Mouse (Mus musculus) forebrain, embryonic 16.5 days (tissue): ENCODE measurements around the gene Myl3. TPM values are rescaled to one million over a fixed set of nuclear protein-coding genes. Genes with fewer than 3 reads are reported as not detected.

Experiments
- ATAC-seq: fragments of 200-750 bp; cut with Nextera tagmentation; 2 replicates; pipeline ENCODE4 v1.8.0; 2017; ENCODE audit warnings: mild to moderate bottlenecking, moderate library complexity
- H3K27ac ChIP-seq: fragments of 300-500 bp; sonication (generic); 2 replicates; pipeline ENCODE4 v1.5.1; 2014; ENCODE audit warnings: low read length, control low read depth
- H3K27me3 ChIP-seq: fragments of 300-500 bp; sonication (generic); replicated peaks from 2 replicates; pipeline ENCODE4 v1.6.1; 2014; ENCODE audit warnings: low read length; ENCODE audit not compliant: control insufficient read depth, insufficient read depth
- H3K36me3 ChIP-seq: fragments of 300-500 bp; sonication (generic); 2 replicates; pipeline ENCODE4 v1.6.1; 2014; ENCODE audit not compliant: control insufficient read depth, insufficient read depth
- H3K4me1 ChIP-seq: fragments of 300-500 bp; sonication (generic); replicated peaks from 2 replicates; pipeline ENCODE4 v1.6.1; 2014; ENCODE audit warnings: low read length; ENCODE audit not compliant: control insufficient read depth, insufficient read depth
- H3K4me2 ChIP-seq: fragments of 300-500 bp; sonication (generic); 2 replicates; pipeline ENCODE4 v1.6.1; 2014; ENCODE audit warnings: mild to moderate bottlenecking, low read length, control low read depth
- H3K4me3 ChIP-seq: fragments of 300-500 bp; sonication (generic); replicated peaks from 2 replicates; pipeline ENCODE4 v1.5.1; 2014; ENCODE audit warnings: mild to moderate bottlenecking, low read length, control low read depth
- H3K9ac ChIP-seq: fragments of 300-500 bp; sonication (generic); replicated peaks from 2 replicates; pipeline ENCODE4 v1.6.1; 2014; ENCODE audit warnings: low read depth, low read length, control low read depth
- H3K9me3 ChIP-seq: fragments of 300-500 bp; sonication (generic); 2 replicates; pipeline ENCODE4 v1.6.1; 2016; ENCODE audit warnings: low read length; ENCODE audit not compliant: control insufficient read depth
- WGBS: fragments of 180-500 bp; shearing (Covaris S2); extraction: QIAGEN DNeasy Blood & Tissue Kit; methylation state at CpG from one replicate; pipeline ENCODE4 v1.1.7; 2014; 5-methylcytosine and 5-hydroxymethylcytosine counted together
- polyA plus RNA-seq: library from polyadenylated mRNA; unstranded; fragments of >200 nt; fragmentation: Nextera tagmentation; extraction: Ambion mirVana; gene quantifications from 2 replicates; pipeline ENCODE4 v1.2.1, GENCODE M21; 2015

Myl3 gene
- polyA plus RNA-seq, 1 experiment from 2014 or later: 0.39 TPM

- Histone ChIP-seq H3K4me3 (peak overlapping the region; percentile 55), H3K4me1 (peaks cover 11% of the 10 kb centered on the region), H3K9ac (peak overlapping the region; percentile 78), H3K9me3 (no peaks in the 10 kb centered on the region), H3K27me3 (peaks cover 2% of the 10 kb centered on the region; the same call in 1 of the 2 replicates), H3K27ac (peak overlapping the region; percentile 36; the same call in 1 of the 2 replicates), H3K4me2 (peak overlapping the region; percentile 74), H3K36me3 (no peaks in the 10 kb centered on the region)
- WGBS: under 1% methylated on average over 23 of the region's 23 CpGs
- ATAC-seq: peak; percentile 69
Observed at GRCm38 (mm10) chr9:110781731-110782130, 40.1 kb downstream of the Myl3 start.

GRCm38 (mm10) chr9:110783611-110784010 lies 42.0 kb downstream of the Myl3 start:
- no peak for ATAC-seq
- Histone ChIP-seq H3K4me3 (no peak overlapping the region), H3K27me3 (peaks cover 2% of the 10 kb centered on the region; the same call in 1 of the 2 replicates), H3K4me2 (no peak overlapping the region), H3K36me3 (no peaks in the 10 kb centered on the region), H3K4me1 (peaks cover 11% of the 10 kb centered on the region), H3K27ac (no peak overlapping the region), H3K9ac (no peak overlapping the region), H3K9me3 (no peaks in the 10 kb centered on the region)
- 59% methylated on average over 1 of the region's 1 CpGs for whole genome bisulfite sequencing

- no peak for ATAC-seq
- H3K36me3 ChIP-seq: no peaks in the 10 kb centered on the region
- H3K4me3 ChIP-seq: no peak overlapping the region
- no peaks in the 10 kb centered on the region for H3K4me1 ChIP-seq
- no peak overlapping the region for H3K9ac ChIP-seq
- no peak overlapping the region for H3K27ac ChIP-seq
- H3K9me3 ChIP-seq: no peaks in the 10 kb centered on the region
- H3K27me3 ChIP-seq: peaks cover under 1% of the 10 kb centered on the region; the same call in 1 of the 2 replicates
- 86% methylated on average over 3 of the region's 3 CpGs for WGBS
- H3K4me2 ChIP-seq: no peak overlapping the region
Observed at GRCm38 (mm10) chr9:110788169-110788568, 46.5 kb downstream of the Myl3 start.

- WGBS: 75% methylated on average over 4 of the region's 4 CpGs
- no peak overlapping the region for H3K9ac ChIP-seq
Observed at GRCm38 (mm10) chr9:110790462-110790861, 48.8 kb downstream of the Myl3 start.

GRCm38 (mm10) chr9:110797013-110797412 lies 55.4 kb downstream of the Myl3 start:
- Histone ChIP-seq H3K36me3 (no peaks in the 10 kb centered on the region), H3K27me3 (no peaks in the 10 kb centered on the region), H3K27ac (no peak overlapping the region), H3K9me3 (no peaks in the 10 kb centered on the region), H3K4me3 (no peak overlapping the region), H3K4me1 (no peaks in the 10 kb centered on the region), H3K4me2 (no peak overlapping the region), H3K9ac (no peak overlapping the region)
- no peak for ATAC-seq
- WGBS: 82% methylated on average over 10 of the region's 10 CpGs

More at GRCm38 (mm10) chr9:110790462-110790861, 48.8 kb downstream of the Myl3 start:
- Histone ChIP-seq H3K27me3 (no peaks in the 10 kb centered on the region), H3K4me3 (no peak overlapping the region), H3K27ac (no peak overlapping the region), H3K36me3 (no peaks in the 10 kb centered on the region), H3K4me1 (no peaks in the 10 kb centered on the region), H3K9me3 (no peaks in the 10 kb centered on the region), H3K4me2 (no peak overlapping the region)
- no peak for ATAC-seq

GRCm38 (mm10) chr9:110797866-110798265 lies 56.2 kb downstream of the Myl3 start, which contains the start of gene Prss42:
Prss42 (plus strand) TSS chr9:110798166.
- no peak within 1 kb of the TSS for H3K4me3 ChIP-seq
- no peaks in the 10 kb centered on the region for H3K36me3 ChIP-seq
- H3K27me3 ChIP-seq: no peaks in the 10 kb centered on the region
- no peak within 1 kb of the TSS for H3K4me2 ChIP-seq
- no peaks in the 10 kb centered on the region for H3K9me3 ChIP-seq
- 92% methylated on average over 14 of the region's 14 CpGs for WGBS
- H3K27ac ChIP-seq: no peak within 1 kb of the TSS
- no peaks in the 10 kb centered on the region for H3K4me1 ChIP-seq
- ATAC-seq: no peak
- no peak within 1 kb of the TSS for H3K9ac ChIP-seq

- Histone ChIP-seq H3K27me3 (no peaks in the 10 kb centered on the region), H3K4me2 (no peak overlapping the region), H3K4me1 (no peaks in the 10 kb centered on the region), H3K9ac (no peak overlapping the region), H3K27ac (no peak overlapping the region), H3K4me3 (no peak overlapping the region), H3K36me3 (no peaks in the 10 kb centered on the region), H3K9me3 (no peaks in the 10 kb centered on the region)
- ATAC-seq: no peak
- WGBS: 92% methylated on average over 8 of the region's 8 CpGs
Observed at GRCm38 (mm10) chr9:110800834-110801479, 59.3 kb downstream of the Myl3 start.

GRCm38 (mm10) chr9:110803294-110803693 lies 61.6 kb downstream of the Myl3 start:
- no peak for ATAC-seq
- Histone ChIP-seq H3K4me1 (no peaks in the 10 kb centered on the region), H3K36me3 (no peaks in the 10 kb centered on the region), H3K27me3 (no peaks in the 10 kb centered on the region), H3K9ac (no peak overlapping the region), H3K27ac (no peak overlapping the region), H3K4me2 (no peak overlapping the region), H3K9me3 (no peaks in the 10 kb centered on the region), H3K4me3 (no peak overlapping the region)
- 82% methylated on average over 4 of the region's 4 CpGs for WGBS

- Histone ChIP-seq H3K4me2 (no peak overlapping the region), H3K36me3 (no peaks in the 10 kb centered on the region), H3K9me3 (no peaks in the 10 kb centered on the region), H3K27me3 (no peaks in the 10 kb centered on the region), H3K9ac (no peak overlapping the region), H3K4me1 (no peaks in the 10 kb centered on the region), H3K27ac (no peak overlapping the region), H3K4me3 (no peak overlapping the region)
- 77% methylated on average over 4 of the region's 4 CpGs for WGBS
- ATAC-seq: no peak
Observed at GRCm38 (mm10) chr9:110810051-110810450, 68.4 kb downstream of the Myl3 start.
